Mouse (Mus musculus) liver, embryonic 16.5 days (tissue): ENCODE results near the gene Ap2b1. TPM values are rescaled to one million over a fixed set of nuclear protein-coding genes. Genes with fewer than 3 reads are reported as not detected.

Experiments used
- ATAC-seq: fragments of 200-750 bp; cut with Nextera tagmentation; 2 replicates; pipeline ENCODE4 v1.8.0; 2017; ENCODE audit warnings: low read depth, mild to moderate bottlenecking, moderate number of reproducible peaks, moderate library complexity
- H3K27ac ChIP-seq: fragments of 300-500 bp; sonication (generic); 2 replicates; pipeline ENCODE4 v1.5.1; 2014; ENCODE audit warnings: mild to moderate bottlenecking, low read length
- H3K27me3 ChIP-seq: fragments of 300-500 bp; sonication (generic); 2 replicates; pipeline ENCODE4 v1.6.1; 2014; ENCODE audit warnings: low read depth, low read length, mixed read lengths; ENCODE audit not compliant: control insufficient read depth, insufficient read depth
- H3K36me3 ChIP-seq: fragments of 300-500 bp; sonication (generic); 2 replicates; pipeline ENCODE4 v1.6.1; 2014; ENCODE audit warnings: mild to moderate bottlenecking; ENCODE audit not compliant: control insufficient read depth, insufficient read depth
- H3K4me1 ChIP-seq: fragments of 300-500 bp; sonication (generic); 2 replicates; pipeline ENCODE4 v1.6.1; 2014; ENCODE audit warnings: low read depth, low read length, mixed read lengths; ENCODE audit not compliant: control insufficient read depth
- H3K4me2 ChIP-seq: fragments of 300-500 bp; sonication (generic); 2 replicates; pipeline ENCODE4 v1.6.1; 2014; ENCODE audit warnings: low read depth, low read length, mixed read lengths
- H3K4me3 ChIP-seq: fragments of 300-500 bp; sonication (generic); 2 replicates; pipeline ENCODE4 v1.5.1; 2014; ENCODE audit warnings: low read depth, mild to moderate bottlenecking, low read length
- H3K9ac ChIP-seq: fragments of 300-500 bp; sonication (generic); 2 replicates; pipeline ENCODE4 v1.6.1; 2014; ENCODE audit warnings: low read depth, low read length
- H3K9me3 ChIP-seq: fragments of 300-500 bp; sonication (generic); replicated peaks from 2 replicates; pipeline ENCODE4 v1.6.1; 2016; ENCODE audit warnings: low read length; ENCODE audit not compliant: control insufficient read depth
- WGBS: fragments of 180-500 bp; shearing (Covaris S2); extraction: QIAGEN DNeasy Blood & Tissue Kit; methylation state at CpG from one replicate; pipeline ENCODE4 v1.1.7; 2014; ENCODE audit not compliant: insufficient replicate concordance; 5-methylcytosine and 5-hydroxymethylcytosine counted together
- polyA plus RNA-seq: library from polyadenylated mRNA; unstranded; fragments of >200 nt; fragmentation: Nextera tagmentation; extraction: Ambion mirVana; gene quantifications from 2 replicates; pipeline ENCODE4 v1.2.1, GENCODE M21; 2015

Gene Ap2b1
- polyA plus RNA-seq, 1 experiment from 2014 or later = 21.7 TPM

DNA sequence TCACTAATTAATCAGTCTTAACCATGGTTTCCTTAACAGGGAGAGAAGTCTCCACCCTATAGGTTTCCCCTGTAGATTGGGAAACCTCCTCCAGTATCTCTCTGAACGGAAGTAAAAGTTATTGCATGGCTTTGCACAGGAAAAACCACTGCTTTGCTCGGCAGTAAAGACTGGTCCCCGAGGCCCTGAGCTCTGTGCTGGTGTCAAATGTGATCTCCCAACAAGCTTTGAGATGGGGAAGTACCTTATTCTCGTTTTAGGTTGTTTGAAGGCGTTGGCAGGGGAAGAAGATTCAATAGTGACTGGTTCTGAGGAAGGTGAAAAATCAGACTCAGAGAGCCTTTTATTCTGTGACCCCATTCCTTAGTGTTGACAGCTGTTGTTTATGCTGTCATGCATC lies 99.9 kb downstream of the Ap2b1 start:
- no peak overlapping the region for H3K9ac ChIP-seq
- no peak for ATAC-seq
- no peaks in the 10 kb centered on the region for H3K9me3 ChIP-seq
- no peaks in the 10 kb centered on the region for H3K27me3 ChIP-seq
- no peaks in the 10 kb centered on the region for H3K4me1 ChIP-seq
- peaks cover 6% of the 10 kb centered on the region for H3K36me3 ChIP-seq
- 56% methylated on average over 5 of the region's 5 CpGs for WGBS
- H3K4me3 ChIP-seq = no peak overlapping the region
- H3K27ac ChIP-seq = no peak overlapping the region
- H3K4me2 ChIP-seq = no peak overlapping the region

- no peak overlapping the region for H3K4me2 ChIP-seq
- no peaks in the 10 kb centered on the region for H3K9me3 ChIP-seq
- peaks cover 6% of the 10 kb centered on the region for H3K36me3 ChIP-seq
- H3K4me3 ChIP-seq = no peak overlapping the region
- 74% methylated on average over 7 of the region's 7 CpGs for WGBS
- no peak overlapping the region for H3K9ac ChIP-seq
- no peak overlapping the region for H3K27ac ChIP-seq
- peaks cover 12% of the 10 kb centered on the region for H3K27me3 ChIP-seq
- H3K4me1 ChIP-seq = no peaks in the 10 kb centered on the region
- no peak for ATAC-seq
These were observed 105.0 kb downstream of the Ap2b1 start for GRCm38 (mm10) chr11:83403787-83404186.

DNA sequence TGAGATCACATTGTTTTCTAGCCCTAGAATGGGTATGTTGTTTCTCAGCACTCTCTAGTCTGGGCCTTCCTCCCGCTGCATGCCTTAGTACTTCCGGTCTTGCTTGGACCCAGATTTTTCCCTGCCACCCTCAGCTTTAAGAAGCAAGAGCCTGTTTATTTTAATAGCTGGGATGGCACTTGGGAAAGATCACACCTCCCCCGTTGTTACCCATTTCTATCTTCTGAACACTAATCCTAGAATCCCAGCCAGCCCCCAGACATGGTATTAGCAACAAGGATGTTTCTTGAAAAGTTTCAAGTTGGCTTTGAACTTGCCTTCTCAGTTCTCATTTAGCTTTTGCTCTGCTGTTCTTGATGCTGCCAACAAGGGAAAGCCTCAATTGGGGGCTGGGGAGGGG lies 107.6 kb downstream of the Ap2b1 start:
- no peak overlapping the region for H3K27ac ChIP-seq
- H3K36me3 ChIP-seq = peaks cover 4% of the 10 kb centered on the region
- no peak overlapping the region for H3K4me2 ChIP-seq
- no peak overlapping the region for H3K4me3 ChIP-seq
- WGBS = 53% methylated on average over 3 of the region's 3 CpGs
- no peak overlapping the region for H3K9ac ChIP-seq
- no peak for ATAC-seq
- H3K4me1 ChIP-seq = no peaks in the 10 kb centered on the region
- peaks cover 37% of the 10 kb centered on the region for H3K27me3 ChIP-seq
- H3K9me3 ChIP-seq = no peaks in the 10 kb centered on the region

DNA sequence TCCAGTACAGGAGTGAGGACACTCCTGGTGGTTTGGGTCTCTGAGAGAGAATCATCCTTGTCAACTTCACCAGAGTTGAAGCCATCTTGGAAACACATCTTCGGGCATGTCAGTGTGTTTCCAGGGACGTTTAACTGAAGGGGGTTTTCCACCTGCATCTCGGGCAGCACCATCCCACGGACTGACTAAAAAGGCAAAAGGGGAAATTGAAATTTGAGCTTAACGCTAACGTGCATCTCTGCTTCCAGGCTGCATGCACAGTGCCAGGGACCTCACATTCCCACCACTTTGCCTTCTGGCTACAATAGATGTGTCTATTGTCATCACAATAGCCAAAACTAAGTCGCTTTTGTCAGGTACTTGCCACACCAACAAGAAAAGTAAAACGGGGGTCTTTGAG lies 109.4 kb downstream of the Ap2b1 start:
- no peaks in the 10 kb centered on the region for H3K4me1 ChIP-seq
- H3K9ac ChIP-seq = no peak overlapping the region
- H3K27ac ChIP-seq = no peak overlapping the region
- no peaks in the 10 kb centered on the region for H3K36me3 ChIP-seq
- peaks cover 40% of the 10 kb centered on the region for H3K27me3 ChIP-seq
- H3K4me3 ChIP-seq = no peak overlapping the region
- WGBS = 20% methylated on average over 8 of the region's 8 CpGs
- no peaks in the 10 kb centered on the region for H3K9me3 ChIP-seq
- ATAC-seq = no peak
- H3K4me2 ChIP-seq = no peak overlapping the region

DNA sequence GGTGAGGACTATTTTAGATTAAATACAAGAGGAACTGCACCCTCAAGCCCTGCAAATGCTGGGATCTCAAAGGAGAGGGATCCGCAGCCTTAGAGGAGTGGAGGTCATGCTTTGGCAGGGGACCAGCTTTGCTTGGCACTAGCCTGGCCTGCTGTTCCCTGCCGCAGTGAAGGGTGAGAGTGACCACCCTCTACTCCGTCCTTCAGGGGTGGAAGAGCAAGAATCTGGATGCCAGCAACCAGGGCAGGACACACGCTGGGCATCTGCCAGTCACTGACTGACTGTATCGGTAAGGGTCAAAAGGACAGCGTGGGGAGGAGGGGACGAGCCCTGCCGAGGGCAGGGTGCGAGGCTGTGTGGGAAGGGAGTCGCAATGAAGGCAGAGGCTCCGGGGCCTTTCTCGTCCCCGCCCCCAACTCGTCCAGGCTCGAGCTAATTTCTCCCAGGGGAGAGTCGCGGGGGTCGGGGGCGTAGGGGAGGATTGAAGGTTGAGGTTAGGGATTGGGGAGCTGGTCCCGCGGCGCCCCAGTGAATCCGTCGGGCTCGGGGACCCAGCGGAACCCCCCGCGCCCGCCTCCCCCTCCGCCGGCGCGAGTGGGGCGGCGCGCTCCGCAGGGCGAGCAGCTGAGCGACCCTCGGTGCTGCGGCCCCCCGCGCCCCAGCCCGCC lies 110.4 kb downstream of the Ap2b1 start, which contains the start of gene Rasl10b:
Rasl10b (plus strand) TSS at position 51 of the 668 bp plus-strand sequence.
- H3K4me3 ChIP-seq = peak within 1 kb of the TSS; percentile 57
- 0 out of 2 replicates have a peak, but pooled peaks have one; percentile 43 for ATAC-seq
- peaks cover 40% of the 10 kb centered on the region for H3K27me3 ChIP-seq
- H3K27ac ChIP-seq = no peak within 1 kb of the TSS
- 2% methylated on average over 26 of the region's 44 CpGs for WGBS
- no peaks in the 10 kb centered on the region for H3K9me3 ChIP-seq
- H3K36me3 ChIP-seq = no peaks in the 10 kb centered on the region
- peak within 1 kb of the TSS; percentile 64 for H3K4me2 ChIP-seq
- peak within 1 kb of the TSS; percentile 26; the same call in 1 of the 2 replicates for H3K9ac ChIP-seq
- no peaks in the 10 kb centered on the region for H3K4me1 ChIP-seq

GRCm38 (mm10) chr11:83409792-83410291 lies 111.0 kb downstream of the Ap2b1 start:
- WGBS = 2% methylated on average over 35 of the region's 40 CpGs
- Histone ChIP-seq H3K4me1 (no peaks in the 10 kb centered on the region), H3K27ac (no peak overlapping the region), H3K4me2 (peak overlapping the region; percentile 64), H3K36me3 (no peaks in the 10 kb centered on the region), H3K9ac (peak overlapping the region; percentile 26; the same call in 1 of the 2 replicates), H3K4me3 (peak overlapping the region; percentile 57), H3K27me3 (peaks cover 40% of the 10 kb centered on the region), H3K9me3 (no peaks in the 10 kb centered on the region)
- no peak for ATAC-seq

DNA sequence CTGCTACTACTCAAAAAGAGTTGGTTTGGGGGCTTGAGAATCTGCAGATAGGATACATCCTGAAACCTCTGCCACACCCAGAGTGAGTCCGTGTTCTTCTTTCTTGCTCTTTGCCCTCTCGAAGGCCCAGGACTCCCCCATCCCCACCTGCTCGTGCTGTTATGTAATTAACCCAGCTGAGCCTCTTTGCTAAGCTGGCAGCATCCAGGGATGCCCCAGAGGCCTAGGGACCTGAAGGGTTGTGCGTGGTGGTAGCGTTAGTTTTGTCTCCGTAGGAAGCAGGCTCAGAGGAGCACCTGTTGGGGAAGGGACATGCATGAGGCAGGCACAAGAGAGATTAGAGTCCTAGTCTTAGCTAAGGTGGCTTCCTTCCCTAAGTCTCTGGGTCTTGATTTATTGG lies 111.7 kb downstream of the Ap2b1 start:
- Histone ChIP-seq H3K36me3 (no peaks in the 10 kb centered on the region), H3K9ac (no peak overlapping the region), H3K9me3 (no peaks in the 10 kb centered on the region), H3K4me3 (no peak overlapping the region), H3K4me1 (no peaks in the 10 kb centered on the region), H3K4me2 (no peak overlapping the region), H3K27ac (no peak overlapping the region), H3K27me3 (peaks cover 40% of the 10 kb centered on the region)
- no peak for ATAC-seq
- 52% methylated on average over 6 of the region's 6 CpGs for WGBS

- H3K27me3 ChIP-seq = peaks cover 31% of the 10 kb centered on the region
- H3K4me3 ChIP-seq = no peak overlapping the region
These were observed 118.3 kb downstream of the Ap2b1 start for GRCm38 (mm10) chr11:83417080-83417479.

DNA sequence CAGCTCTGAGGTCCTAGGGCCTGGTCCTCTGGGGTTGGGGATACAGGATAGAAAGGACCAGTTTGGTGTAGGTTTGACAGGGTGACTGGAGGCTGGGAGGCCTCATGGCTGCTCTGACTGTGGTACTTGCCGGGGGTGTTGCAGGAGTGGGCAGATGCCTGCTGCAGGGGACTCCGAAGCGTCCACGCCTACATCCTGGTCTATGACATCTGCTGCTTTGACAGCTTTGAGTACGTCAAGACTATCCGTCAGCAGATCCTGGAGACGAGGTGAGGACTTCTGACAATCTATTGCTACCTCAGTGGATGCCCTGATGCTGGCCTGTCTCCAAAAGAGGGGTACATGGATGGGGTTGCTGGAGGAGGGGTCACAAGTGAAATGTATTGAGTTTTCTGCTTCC lies 118.9 kb downstream of the Ap2b1 start:
- Histone ChIP-seq H3K27ac (no peak overlapping the region), H3K4me2 (no peak overlapping the region), H3K9me3 (no peaks in the 10 kb centered on the region), H3K27me3 (peaks cover 31% of the 10 kb centered on the region), H3K4me3 (no peak overlapping the region), H3K36me3 (no peaks in the 10 kb centered on the region), H3K4me1 (no peaks in the 10 kb centered on the region), H3K9ac (no peak overlapping the region)
- WGBS = 63% methylated on average over 7 of the region's 7 CpGs
- no peak for ATAC-seq

More at GRCm38 (mm10) chr11:83417080-83417479, 118.3 kb downstream of the Ap2b1 start:
- H3K9me3 ChIP-seq = no peaks in the 10 kb centered on the region
- 9% methylated on average over 5 of the region's 5 CpGs for WGBS
- no peak overlapping the region for H3K9ac ChIP-seq
- no peaks in the 10 kb centered on the region for H3K36me3 ChIP-seq
- no peak for ATAC-seq
- H3K4me2 ChIP-seq = no peak overlapping the region
- no peaks in the 10 kb centered on the region for H3K4me1 ChIP-seq
- no peak overlapping the region for H3K27ac ChIP-seq
